Mouse (Mus musculus) adrenal gland, postnatal 10 days (tissue): ENCODE results near the gene Neu4. TPM values are rescaled to one million over a fixed set of nuclear protein-coding genes. Genes with fewer than 3 reads are reported as not detected.
"Not testable (repeated sequence)": the region's sequence is repeated elsewhere in the genome, so short reads cannot be mapped to it uniquely, and the experiment has no call there.

Experiments
- DNase-seq: peaks from one replicate; pipeline ENCODE4 v3.0.0; 2021; ENCODE audit warnings: mixed read lengths
- total RNA-seq, 2 experiments: library from RNA; stranded (reverse); gene quantifications; 2 replicates each; pipeline ENCODE4 v1.2.3; 2021

The Neu4 gene
- total RNA-seq, 2 experiments from 2014 or later: not detected

GRCm38 (mm10) chr1:94053530-94054216 lies 33.4 kb downstream of the Neu4 start:
- no peak for DNase-seq

- no peak for DNase-seq
These were observed 34.2 kb downstream of the Neu4 start for GRCm38 (mm10) chr1:94054481-94054880.

DNA sequence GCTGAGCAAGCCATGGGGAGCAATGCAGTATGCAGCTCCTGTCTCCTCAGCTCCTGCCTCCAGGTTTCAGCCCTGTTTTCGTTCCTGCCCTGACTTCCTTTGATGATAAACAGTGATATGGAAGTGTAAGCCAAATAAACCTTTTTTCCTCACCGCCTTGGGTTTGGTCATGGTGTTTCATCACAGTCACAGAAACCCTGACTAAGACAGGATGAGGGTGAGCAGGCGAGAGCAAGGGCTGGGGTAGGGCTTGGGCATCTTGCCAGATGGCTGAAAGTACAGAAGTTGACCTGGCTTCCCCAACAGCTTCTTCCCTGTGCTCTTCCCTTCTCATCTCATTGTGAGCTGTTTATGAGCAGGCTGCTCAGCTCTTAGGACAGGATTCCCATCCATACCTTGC lies 35.7 kb downstream of the Neu4 start:
- DNase-seq: no peak

DNA sequence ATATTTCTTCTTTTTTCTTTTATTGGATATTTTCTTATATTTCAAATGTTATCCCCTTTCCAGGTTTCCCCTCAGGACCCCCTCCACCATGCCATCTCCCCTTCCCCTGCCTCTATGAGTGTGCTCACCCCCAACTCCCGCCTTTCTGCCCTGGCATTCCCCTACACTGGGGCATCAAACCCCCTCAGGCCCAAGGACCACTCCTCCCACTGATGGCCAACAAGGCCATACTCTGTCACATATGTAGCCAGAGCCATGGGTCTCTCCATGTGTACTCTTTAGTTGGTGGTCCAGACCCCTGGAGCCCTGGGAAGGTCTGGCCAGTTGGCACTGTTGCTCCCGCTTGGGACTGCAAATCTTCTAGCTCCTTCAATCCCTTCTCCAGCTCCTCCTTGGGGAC lies 37.1 kb downstream of the Neu4 start:
- no peak for DNase-seq

GRCm38 (mm10) chr1:94058281-94058680 lies 38.0 kb downstream of the Neu4 start:
- DNase-seq: not testable (repeated sequence)

GRCm38 (mm10) chr1:94074756-94075155 lies 54.5 kb downstream of the Neu4 start:
- DNase-seq: no peak

GRCm38 (mm10) chr1:94076702-94077101 lies 56.5 kb downstream of the Neu4 start:
- DNase-seq: no peak

Other genes starting within 250 kb of the Neu4 start
- gene Dtymk, start 218.5 kb upstream of the Neu4 start, total RNA-seq: 10 to 100 TPM; 72.3 to 76.9 TPM
- 10 to 100 TPM; 15.2 to 17.9 TPM for gene Ing5, start 216.5 kb upstream of the Neu4 start, total RNA-seq
- gene D2hgdh, start 195.5 kb upstream of the Neu4 start, total RNA-seq: 10 to 100 TPM; 33.5 to 48.8 TPM
- gene Gal3st2, start 159.1 kb upstream of the Neu4 start, total RNA-seq: under 1 TPM; 0.21 to 0.36 TPM
- under 1 TPM; 0.15 to 0.33 TPM for gene Gal3st2b, start 102.1 kb upstream of the Neu4 start, total RNA-seq
- gene Gal3st2c, start 29.9 kb upstream of the Neu4 start, total RNA-seq: under 1 TPM; 0.12 to 0.15 TPM
- under 1 TPM in 1 of 2 experiments, not detected in 1; 0.15 TPM for gene Pdcd1, start 32.1 kb downstream of the Neu4 start, total RNA-seq